Mouse (Mus musculus): ENCODE measurements at regions not wholly inside any gene's neighbourhood (a gene's known extent, or its start where the extent isn't known, plus 50 kb on each side); places are given as distances from the start of the nearest gene placed in this dataset.

DNA sequence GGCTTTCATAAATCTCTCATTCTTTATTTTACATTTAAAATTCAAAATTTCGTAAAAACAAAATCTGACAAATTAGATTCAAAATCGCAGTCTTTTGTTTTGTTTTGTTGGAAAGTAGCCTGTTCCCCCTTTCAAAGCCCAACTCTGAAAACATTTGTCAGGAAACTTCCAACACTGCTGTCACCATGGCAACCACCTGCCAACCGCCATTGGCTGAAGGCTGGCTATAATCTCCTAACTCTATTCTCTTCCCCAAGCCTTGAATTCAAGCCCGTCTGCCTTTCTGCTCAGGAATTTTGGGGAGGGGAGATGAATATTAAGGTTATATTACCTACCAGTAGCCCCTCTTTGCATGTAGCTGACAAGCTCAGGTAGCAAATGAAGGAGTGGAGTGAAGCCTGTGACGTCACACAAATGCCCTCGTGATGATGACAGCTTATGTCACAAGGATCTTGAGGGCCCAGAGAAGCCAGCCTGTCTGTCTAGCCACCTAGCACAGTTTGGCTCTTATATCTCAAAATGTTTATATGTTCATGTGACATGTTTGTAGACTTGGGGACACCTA lies 82.0 kb upstream of the Sox2 start:
- H3K9me3 ChIP-seq (replicated peaks; ENCODE audit: control insufficient read depth, low read length): no peaks in the 10 kb centered on the region
- H3K27me3 ChIP-seq (ENCODE audit: control insufficient read depth, insufficient read depth, low read length): no peaks in the 10 kb centered on the region
- no peak overlapping the region for H3K4me2 ChIP-seq (ENCODE audit: low read depth, low read length)
- WGBS: 61% methylated on average over 6 of the region's 6 CpGs
- no peaks in the 10 kb centered on the region for H3K36me3 ChIP-seq (ENCODE audit: control insufficient read depth, insufficient read depth, low read length)
- ATAC-seq (ENCODE audit: insufficient read depth, low FRiP score): no peak
- no peak overlapping the region for H3K9ac ChIP-seq (ENCODE audit: low read length)
- H3K4me3 ChIP-seq (replicated peaks; ENCODE audit: low read length): no peak overlapping the region
- no peaks in the 10 kb centered on the region for H3K4me1 ChIP-seq (ENCODE audit: control insufficient read depth, insufficient read depth, low read length)
- H3K27ac ChIP-seq (ENCODE audit: low read length): no peak overlapping the region

DNA sequence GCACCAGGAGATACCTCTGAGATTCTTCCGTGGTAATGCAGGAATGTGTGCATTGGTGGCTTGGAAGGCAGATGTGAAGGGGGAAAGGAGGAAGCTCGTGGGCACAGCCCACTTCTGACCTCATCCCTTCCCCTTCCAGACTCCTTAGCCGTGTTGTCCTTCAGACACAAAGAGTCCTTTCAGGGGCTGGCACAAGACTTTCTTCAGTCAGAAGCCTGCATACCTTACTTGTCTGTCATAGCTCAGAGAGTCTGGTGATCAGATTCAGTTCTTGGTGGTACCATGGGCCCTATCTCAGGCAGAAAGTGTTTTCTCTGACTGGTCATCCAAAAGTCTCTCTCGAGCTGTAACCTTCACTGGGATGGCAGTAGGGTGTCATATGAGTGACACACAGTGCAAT lies 84.8 kb upstream of the Sox2 start:
- 38% methylated on average over 4 of the region's 4 CpGs for WGBS
- Histone ChIP-seq H3K9ac (ENCODE audit: low read length) (no peak overlapping the region), H3K9me3 (replicated peaks; ENCODE audit: control insufficient read depth, low read length) (no peaks in the 10 kb centered on the region), H3K36me3 (ENCODE audit: control insufficient read depth, insufficient read depth, low read length) (no peaks in the 10 kb centered on the region), H3K27ac (ENCODE audit: low read length) (no peak overlapping the region), H3K4me3 (replicated peaks; ENCODE audit: low read length) (no peak overlapping the region), H3K27me3 (ENCODE audit: control insufficient read depth, insufficient read depth, low read length) (no peaks in the 10 kb centered on the region), H3K4me1 (ENCODE audit: control insufficient read depth, insufficient read depth, low read length) (no peaks in the 10 kb centered on the region), H3K4me2 (ENCODE audit: low read depth, low read length) (no peak overlapping the region)
- ATAC-seq (ENCODE audit: insufficient read depth, low FRiP score): no peak

DNA sequence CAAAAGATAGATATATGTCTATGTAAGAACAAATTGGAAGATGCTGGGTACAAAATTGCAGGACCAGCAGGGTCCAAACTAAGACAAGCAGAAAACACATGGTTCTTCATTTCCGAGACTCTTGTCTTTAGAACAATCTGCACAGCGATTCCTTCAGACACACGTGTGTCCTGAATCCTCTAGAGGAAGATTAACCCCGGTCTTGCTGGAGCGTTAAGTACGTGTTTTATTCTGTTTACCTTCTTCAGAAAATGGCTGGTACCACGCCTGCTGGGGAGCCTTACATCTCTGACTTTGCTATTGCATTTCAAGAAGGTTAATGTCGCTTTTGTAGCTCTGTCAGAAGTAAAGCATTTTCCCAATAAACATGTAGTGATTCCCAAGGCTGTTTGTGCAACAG lies 87.3 kb upstream of the Sox2 start:
- Histone ChIP-seq H3K9ac (ENCODE audit: low read length) (no peak overlapping the region), H3K4me2 (ENCODE audit: low read depth, low read length) (no peak overlapping the region), H3K27me3 (ENCODE audit: control insufficient read depth, insufficient read depth, low read length) (no peaks in the 10 kb centered on the region), H3K27ac (ENCODE audit: low read length) (no peak overlapping the region), H3K4me3 (replicated peaks; ENCODE audit: low read length) (no peak overlapping the region), H3K36me3 (ENCODE audit: control insufficient read depth, insufficient read depth, low read length) (no peaks in the 10 kb centered on the region), H3K9me3 (replicated peaks; ENCODE audit: control insufficient read depth, low read length) (no peaks in the 10 kb centered on the region), H3K4me1 (ENCODE audit: control insufficient read depth, insufficient read depth, low read length) (no peaks in the 10 kb centered on the region)
- 57% methylated on average over 8 of the region's 8 CpGs for whole genome bisulfite sequencing
- no peak for ATAC-seq (ENCODE audit: insufficient read depth, low FRiP score)

DNA sequence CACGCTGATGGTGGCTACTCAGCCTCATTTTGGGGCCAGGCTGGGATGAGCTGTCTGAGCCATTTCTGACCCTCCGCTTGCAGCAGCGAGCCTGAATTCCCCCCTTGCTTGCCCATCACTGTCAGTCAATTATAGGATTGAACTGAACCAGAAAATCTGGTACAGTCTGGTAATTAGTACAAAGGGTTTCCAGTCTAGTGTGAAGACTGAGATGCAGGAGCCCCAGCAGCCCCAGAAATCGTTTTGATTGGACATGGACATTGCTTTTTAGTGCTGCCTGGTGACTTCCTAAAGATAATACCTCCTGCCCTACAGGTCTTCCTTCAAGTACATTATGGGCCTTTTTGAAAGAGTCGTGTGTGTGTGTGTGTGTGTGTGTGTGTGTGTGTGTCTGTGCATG lies 88.5 kb upstream of the Sox2 start:
- no peaks in the 10 kb centered on the region for H3K27me3 ChIP-seq (ENCODE audit: control insufficient read depth, insufficient read depth, low read length)

DNA sequence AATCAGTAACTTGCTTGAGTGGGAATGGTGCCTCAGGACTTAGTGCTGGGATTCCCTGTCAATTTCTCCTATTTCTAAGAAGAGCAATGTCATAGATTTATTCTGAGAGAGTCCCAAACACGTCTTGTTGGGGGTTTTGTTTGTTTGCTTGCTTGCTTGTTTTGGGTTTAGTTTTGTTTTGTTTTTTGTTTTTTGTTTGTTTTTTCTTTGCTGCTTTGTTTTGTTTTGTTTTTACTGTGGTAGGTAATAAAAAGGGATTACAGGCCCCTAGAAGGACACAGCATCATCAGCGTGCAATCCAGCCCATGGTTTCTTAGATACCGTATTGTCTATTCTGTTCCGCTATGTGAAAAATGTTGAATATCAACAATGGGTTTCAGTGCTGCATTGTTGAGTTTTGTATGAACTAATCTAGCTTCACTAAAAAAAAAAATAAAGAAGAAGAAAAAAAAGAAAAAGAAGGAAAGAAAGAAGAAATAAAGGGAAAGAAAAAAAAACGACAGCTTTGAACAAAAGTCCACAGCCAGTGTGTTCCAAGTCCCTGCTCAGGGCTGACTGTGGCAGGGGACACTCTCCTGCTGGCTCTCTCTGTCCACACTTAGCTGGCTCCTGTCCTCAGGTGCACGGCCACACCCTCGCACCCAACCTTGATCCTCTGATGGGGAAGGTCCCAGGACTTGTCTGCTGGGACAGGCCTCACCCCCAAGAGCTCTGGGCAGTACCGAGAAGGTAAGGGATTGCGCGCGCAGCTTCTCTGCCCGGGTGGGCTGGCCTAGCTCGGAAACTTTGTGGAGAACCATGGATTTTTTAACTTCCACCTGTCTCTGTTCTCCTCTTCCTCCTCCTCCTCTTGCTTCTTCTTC lies 90.1 kb upstream of the Sox2 start:
- Histone ChIP-seq H3K36me3 (ENCODE audit: control insufficient read depth, insufficient read depth, low read length) (no peaks in the 10 kb centered on the region), H3K4me3 (replicated peaks; ENCODE audit: low read length) (no peak overlapping the region), H3K4me2 (ENCODE audit: low read depth, low read length) (no peak overlapping the region), H3K9ac (ENCODE audit: low read length) (no peak overlapping the region), H3K4me1 (ENCODE audit: control insufficient read depth, insufficient read depth, low read length) (no peaks in the 10 kb centered on the region), H3K9me3 (replicated peaks; ENCODE audit: control insufficient read depth, low read length) (no peaks in the 10 kb centered on the region), H3K27me3 (ENCODE audit: control insufficient read depth, insufficient read depth, low read length) (no peaks in the 10 kb centered on the region), H3K27ac (ENCODE audit: low read length) (no peak overlapping the region)
- no peak for ATAC-seq (ENCODE audit: insufficient read depth, low FRiP score)
- WGBS: 64% methylated on average over 13 of the region's 13 CpGs

More for the DNA sequence above, 88.5 kb upstream of the Sox2 start:
- Histone ChIP-seq H3K36me3 (ENCODE audit: control insufficient read depth, insufficient read depth, low read length) (no peaks in the 10 kb centered on the region), H3K9me3 (replicated peaks; ENCODE audit: control insufficient read depth, low read length) (no peaks in the 10 kb centered on the region), H3K9ac (ENCODE audit: low read length) (no peak overlapping the region), H3K27ac (ENCODE audit: low read length) (no peak overlapping the region), H3K4me1 (ENCODE audit: control insufficient read depth, insufficient read depth, low read length) (no peaks in the 10 kb centered on the region), H3K4me3 (replicated peaks; ENCODE audit: low read length) (no peak overlapping the region), H3K4me2 (ENCODE audit: low read depth, low read length) (no peak overlapping the region)
- 64% methylated on average over 5 of the region's 5 CpGs for WGBS
- no peak for ATAC-seq (ENCODE audit: insufficient read depth, low FRiP score)

DNA sequence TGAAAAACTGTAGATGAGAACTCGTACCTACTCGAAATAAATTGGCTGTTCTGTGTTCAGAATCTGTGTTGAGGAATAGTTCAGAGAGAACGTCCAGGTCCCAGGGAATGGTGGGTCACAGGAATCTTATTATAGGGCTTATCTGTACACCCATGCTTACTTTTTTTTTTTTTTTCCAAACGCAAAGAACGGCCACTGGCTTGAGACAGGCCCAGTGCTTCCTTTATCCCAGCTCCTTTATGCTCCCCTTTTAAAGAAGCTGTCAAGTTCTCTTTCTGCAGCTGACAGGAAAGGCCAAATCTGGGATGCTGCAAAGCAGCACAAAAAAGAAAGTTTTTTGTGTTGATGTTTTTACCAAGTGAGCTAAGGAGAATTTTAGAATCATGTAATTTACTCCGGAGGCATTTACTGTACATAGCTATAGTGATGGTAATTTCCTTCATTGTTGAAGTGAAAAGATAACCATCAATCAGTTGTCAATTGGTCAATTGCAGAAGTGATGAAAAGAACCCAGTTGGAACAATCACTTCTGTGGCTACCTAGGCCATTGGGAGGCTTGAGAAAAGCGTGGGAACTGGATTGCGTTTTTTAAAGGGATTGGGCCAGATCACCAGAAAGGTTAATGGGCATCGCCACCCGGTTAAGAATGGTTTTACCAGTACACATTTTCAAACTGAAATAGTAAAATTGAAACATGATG lies 91.2 kb upstream of the Sox2 start:
- H3K4me3 ChIP-seq (replicated peaks; ENCODE audit: low read length): no peak overlapping the region
- no peaks in the 10 kb centered on the region for H3K4me1 ChIP-seq (ENCODE audit: control insufficient read depth, insufficient read depth, low read length)
- H3K36me3 ChIP-seq (ENCODE audit: control insufficient read depth, insufficient read depth, low read length): no peaks in the 10 kb centered on the region
- H3K4me2 ChIP-seq (ENCODE audit: low read depth, low read length): no peak overlapping the region
- no peak for ATAC-seq (ENCODE audit: insufficient read depth, low FRiP score)
- no peak overlapping the region for H3K27ac ChIP-seq (ENCODE audit: low read length)
- 69% methylated on average over 10 of the region's 10 CpGs for WGBS
- no peaks in the 10 kb centered on the region for H3K9me3 ChIP-seq (replicated peaks; ENCODE audit: control insufficient read depth, low read length)
- no peak overlapping the region for H3K9ac ChIP-seq (ENCODE audit: low read length)
- H3K27me3 ChIP-seq (ENCODE audit: control insufficient read depth, insufficient read depth, low read length): no peaks in the 10 kb centered on the region

DNA sequence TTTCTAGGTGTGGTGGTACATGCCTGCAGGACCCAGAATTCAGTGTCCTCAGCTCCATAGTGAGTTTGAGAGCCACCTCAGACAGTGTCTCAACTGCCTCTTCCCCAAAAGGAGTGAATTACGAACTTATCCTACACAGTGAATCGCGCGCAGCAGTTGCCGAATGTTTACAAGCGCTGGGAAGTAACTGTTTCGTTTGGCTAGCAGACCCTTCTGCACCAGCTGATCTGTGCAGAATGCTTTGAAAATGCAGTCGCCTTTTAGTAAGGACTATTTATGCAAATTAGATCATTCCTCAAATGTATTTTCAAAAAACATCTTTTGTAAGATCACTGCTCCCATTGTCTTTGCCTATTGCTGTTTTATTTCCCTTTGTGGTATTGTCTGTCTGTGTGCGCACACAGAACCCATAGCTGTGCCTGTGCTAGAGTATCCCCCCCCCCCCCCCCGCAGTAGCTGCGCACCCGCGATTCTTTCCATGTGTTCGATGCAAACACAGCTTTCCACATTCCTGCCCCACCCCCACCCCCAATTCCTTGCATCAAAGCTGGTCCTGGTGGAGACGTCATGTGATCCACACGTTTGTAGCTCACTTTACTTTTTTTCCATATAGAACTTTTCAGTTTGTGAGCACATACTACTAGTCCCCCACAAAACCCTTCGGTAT lies 97.5 kb upstream of the Sox2 start:
- Histone ChIP-seq H3K9ac (ENCODE audit: low read length) (no peak overlapping the region), H3K27ac (ENCODE audit: low read length) (no peak overlapping the region), H3K4me3 (replicated peaks; ENCODE audit: low read length) (no peak overlapping the region), H3K27me3 (ENCODE audit: control insufficient read depth, insufficient read depth, low read length) (no peaks in the 10 kb centered on the region), H3K4me2 (ENCODE audit: low read depth, low read length) (no peak overlapping the region), H3K4me1 (ENCODE audit: control insufficient read depth, insufficient read depth, low read length) (no peaks in the 10 kb centered on the region), H3K9me3 (replicated peaks; ENCODE audit: control insufficient read depth, low read length) (no peaks in the 10 kb centered on the region), H3K36me3 (ENCODE audit: control insufficient read depth, insufficient read depth, low read length) (no peaks in the 10 kb centered on the region)
- WGBS: 50% methylated on average over 16 of the region's 17 CpGs
- no peak for ATAC-seq (ENCODE audit: insufficient read depth, low FRiP score)

DNA sequence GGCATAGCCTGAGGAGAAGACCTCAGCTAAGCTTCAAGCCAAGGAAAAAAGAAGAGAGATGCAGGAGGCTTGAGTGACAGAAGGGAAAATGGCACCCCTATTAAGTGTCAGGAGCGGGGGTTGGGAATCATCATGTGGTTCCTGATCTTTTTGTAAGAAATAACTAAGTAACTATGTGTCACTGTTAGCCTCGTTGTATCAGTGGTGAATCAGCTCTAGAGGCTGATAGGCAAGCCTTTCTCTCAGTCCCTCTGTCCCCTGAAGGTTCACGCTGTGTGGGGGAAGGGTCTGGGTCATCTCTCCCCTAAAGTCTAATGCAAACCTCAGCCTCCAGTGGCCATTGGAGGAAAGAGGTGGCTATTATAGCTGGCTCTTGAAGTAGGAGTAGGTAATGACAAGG lies 99.1 kb upstream of the Sox2 start:
- H3K4me2 ChIP-seq (ENCODE audit: low read depth, low read length): no peak overlapping the region
- H3K4me3 ChIP-seq (replicated peaks; ENCODE audit: low read length): no peak overlapping the region
- no peaks in the 10 kb centered on the region for H3K9me3 ChIP-seq (replicated peaks; ENCODE audit: control insufficient read depth, low read length)
- H3K9ac ChIP-seq (ENCODE audit: low read length): no peak overlapping the region
- no peaks in the 10 kb centered on the region for H3K27me3 ChIP-seq (ENCODE audit: control insufficient read depth, insufficient read depth, low read length)
- H3K36me3 ChIP-seq (ENCODE audit: control insufficient read depth, insufficient read depth, low read length): no peaks in the 10 kb centered on the region
- no peaks in the 10 kb centered on the region for H3K4me1 ChIP-seq (ENCODE audit: control insufficient read depth, insufficient read depth, low read length)
- ATAC-seq (ENCODE audit: insufficient read depth, low FRiP score): no peak
- WGBS: 56% methylated on average over 3 of the region's 3 CpGs
- no peak overlapping the region for H3K27ac ChIP-seq (ENCODE audit: low read length)

DNA sequence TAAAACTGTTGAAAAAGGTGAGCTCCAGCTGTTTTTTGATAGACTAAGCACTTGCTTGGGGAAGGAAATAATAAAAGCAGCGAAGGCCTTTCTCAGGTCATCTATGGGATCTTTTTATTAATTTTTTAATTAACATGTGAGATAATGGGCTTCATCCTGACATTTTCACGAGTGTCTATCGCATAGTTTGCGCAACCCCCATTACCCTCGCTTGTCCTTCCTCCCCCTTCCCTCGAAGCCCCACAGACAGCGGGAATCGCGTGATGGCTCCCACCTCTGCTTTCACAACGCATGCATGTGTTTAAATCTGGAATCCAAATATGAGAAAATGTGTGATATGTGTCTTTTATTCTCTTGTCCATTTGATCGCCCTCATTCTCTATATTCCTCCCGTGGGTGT lies 100.0 kb upstream of the Sox2 start:
- ATAC-seq (ENCODE audit: insufficient read depth, low FRiP score): no peak
- Histone ChIP-seq H3K4me2 (ENCODE audit: low read depth, low read length) (no peak overlapping the region), H3K27me3 (ENCODE audit: control insufficient read depth, insufficient read depth, low read length) (no peaks in the 10 kb centered on the region), H3K9me3 (replicated peaks; ENCODE audit: control insufficient read depth, low read length) (no peaks in the 10 kb centered on the region), H3K4me3 (replicated peaks; ENCODE audit: low read length) (no peak overlapping the region), H3K4me1 (ENCODE audit: control insufficient read depth, insufficient read depth, low read length) (no peaks in the 10 kb centered on the region), H3K36me3 (ENCODE audit: control insufficient read depth, insufficient read depth, low read length) (no peaks in the 10 kb centered on the region), H3K27ac (ENCODE audit: low read length) (no peak overlapping the region), H3K9ac (ENCODE audit: low read length) (no peak overlapping the region)
- WGBS: 85% methylated on average over 12 of the region's 12 CpGs

Measured in stomach, embryonic 16.5 days (tissue).